Mouse (Mus musculus): ENCODE data around the gene Ncl.
"Not testable (repeated sequence)": the region's sequence is repeated elsewhere in the genome, so short reads cannot be mapped to it uniquely, and the experiment has no call there.

Ncl gene

DNA sequence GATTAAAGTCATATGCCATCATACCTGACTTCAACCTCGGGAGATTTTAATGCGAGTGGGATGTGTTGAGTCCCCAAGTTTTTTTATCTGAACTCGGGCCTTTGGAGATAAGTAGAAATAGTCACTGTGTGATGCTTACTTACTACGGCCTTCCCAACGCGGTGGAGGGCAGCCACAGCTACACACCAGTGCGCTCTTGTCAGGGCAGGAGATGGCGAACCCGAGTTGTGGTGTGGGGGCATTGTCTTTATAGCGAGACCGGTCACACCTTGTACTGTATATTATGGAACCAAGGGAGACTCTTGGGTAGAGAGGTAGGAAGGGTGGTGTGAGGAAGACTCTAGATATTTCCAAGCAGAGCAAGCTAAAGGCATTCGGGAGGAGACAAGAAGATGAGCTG, 1.2 kb upstream of the Ncl start:
- in situ Hi-C loops (cut with MboI, MseI), result loop anchor here (5.0 kb wide), 1 partner anchor 72 kb away; no protein-coding TSS in a partner anchor

DNA sequence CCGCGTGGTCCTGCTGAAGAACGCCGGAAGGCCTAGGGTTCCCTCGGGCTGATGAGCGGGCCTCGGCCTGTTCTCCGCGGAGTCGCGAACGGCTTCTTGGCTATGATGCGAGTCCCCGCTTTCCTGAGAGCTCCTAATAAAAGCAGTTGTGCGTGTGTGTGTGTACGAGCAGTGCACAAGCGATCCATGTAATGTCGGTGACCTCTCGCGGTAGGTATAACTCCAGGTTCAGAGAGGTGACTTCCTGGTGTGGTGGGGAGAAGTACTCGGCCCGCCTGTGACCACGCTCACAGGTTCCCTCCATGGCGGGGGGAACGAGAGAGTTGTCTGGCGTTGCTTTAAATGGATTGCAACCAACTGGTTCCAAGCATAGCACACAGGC, 589 bp upstream of the Ncl start:
- in situ Hi-C loops (cut with MboI, MseI), result loop anchor here (5.0 kb wide), 1 partner anchor 73 kb away; no protein-coding TSS in a partner anchor

DNA sequence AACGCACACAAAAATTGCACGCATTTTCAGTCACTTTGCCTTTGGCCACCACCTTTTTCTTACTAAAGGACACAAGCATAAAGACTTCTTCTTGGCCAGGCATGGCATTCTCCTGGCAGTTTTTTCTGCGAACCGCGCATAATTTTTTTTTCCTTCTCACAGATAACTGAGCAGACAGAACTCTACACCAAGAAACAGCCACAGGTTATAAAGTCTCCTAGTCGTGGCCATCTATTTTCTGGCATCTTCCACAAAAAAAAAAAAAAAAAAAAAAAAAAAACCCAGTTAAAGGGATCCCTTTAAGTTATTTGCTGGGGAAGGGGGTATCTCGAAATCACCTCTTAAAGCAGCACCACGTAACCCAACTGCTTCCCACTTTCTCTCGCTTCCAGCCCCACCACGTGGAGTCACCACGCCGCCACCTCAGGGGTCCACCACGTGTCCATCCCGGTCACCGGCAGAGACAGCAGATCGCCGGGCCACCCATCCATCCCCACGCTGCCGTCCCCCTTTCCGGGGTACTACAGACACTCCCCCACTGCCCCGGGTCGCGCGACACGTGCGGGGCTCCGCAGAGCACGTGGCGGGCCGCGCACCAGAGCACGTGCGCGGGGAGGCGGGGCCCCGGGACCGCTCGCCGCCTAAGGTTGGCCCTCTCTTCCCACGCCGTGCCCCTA, 833 bp downstream of the Ncl start:
- in situ Hi-C loops (cut with MboI, MseI), result no loop called here

DNA sequence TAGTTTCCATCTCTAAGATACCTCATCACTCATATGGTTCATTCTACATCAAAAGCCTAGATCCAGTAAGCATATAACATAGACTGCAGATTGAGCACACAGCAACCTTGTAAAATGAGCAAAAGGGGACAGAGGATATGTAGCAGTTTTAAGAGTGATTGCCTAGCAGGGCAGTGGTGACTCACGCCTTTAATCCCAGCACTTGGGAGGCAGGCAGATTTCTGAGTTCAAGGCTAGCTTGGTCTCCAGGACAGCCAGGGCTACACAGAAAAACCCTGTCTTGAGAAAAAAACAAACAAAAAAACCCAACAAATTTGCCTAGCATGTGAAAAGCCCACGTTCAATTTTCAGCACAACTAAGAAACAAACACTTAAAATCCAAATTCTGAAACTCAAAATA, 5.0 kb downstream of the Ncl start:
- in situ Hi-C loops (cut with MboI, MseI), result no loop called here

DNA sequence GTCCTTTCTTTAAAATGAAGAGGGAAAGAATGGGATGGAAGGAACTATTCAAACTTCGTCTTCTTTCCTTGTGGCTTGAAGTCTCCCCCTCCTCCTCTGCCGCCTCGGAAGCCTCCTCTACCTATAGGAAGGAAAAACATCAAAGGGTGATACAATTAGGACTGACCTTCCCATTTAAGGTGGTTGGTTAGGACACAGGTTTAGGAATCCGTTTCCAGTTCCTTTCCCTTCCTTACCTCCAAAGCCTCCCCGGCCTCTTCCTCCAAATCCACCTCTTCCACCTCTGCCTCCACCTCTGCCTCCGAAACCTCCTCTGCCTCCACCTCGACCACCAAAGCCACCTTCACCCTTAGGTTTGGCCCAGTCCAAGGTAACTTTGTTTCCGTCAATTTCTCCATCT, 8.6 kb downstream of the Ncl start:
- in situ Hi-C loops (cut with MboI, MseI), result no loop called here

DNA sequence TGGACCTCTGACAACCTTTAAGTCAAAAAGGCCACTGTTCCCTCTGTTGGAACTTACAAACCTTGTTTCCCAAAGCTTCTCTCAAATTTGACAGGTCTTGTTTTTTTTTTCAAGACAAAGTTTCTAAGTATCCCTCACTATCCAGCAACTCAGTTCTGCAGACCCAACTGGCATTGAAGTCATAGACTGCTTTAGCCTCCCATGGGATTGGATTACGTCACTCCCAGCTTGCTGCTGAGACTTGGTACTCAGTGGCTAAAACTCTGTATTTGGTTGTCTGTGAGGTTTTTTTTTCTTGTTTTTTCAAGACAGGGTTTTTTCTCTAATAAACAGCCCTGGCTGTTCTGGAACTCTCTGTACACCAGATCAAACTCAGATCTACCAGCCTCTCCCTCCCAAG, 9.5 kb downstream of the Ncl start:
- in situ Hi-C loops (cut with MboI, MseI), result no loop called here

DNA sequence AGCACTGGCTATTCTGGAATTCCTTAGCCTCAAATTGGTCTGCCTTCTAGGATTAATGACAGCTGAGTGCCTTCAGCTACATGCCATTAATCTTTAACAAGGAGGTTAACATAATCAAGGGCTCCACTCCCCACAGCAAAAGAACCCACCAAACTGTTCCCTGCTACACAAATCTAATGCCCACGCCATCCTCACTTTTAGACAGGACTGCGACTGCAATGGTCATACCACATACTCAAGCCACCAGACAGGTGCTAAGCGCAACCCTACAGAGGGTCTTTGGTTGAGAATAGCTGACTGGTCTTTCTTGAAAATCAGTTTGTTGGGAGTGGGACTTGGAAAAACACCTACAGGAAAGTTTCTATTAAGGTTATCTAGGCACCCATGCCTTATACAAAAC, 10.0 kb downstream of the Ncl start:
- in situ Hi-C loops (cut with MboI, MseI), result no loop called here

DNA sequence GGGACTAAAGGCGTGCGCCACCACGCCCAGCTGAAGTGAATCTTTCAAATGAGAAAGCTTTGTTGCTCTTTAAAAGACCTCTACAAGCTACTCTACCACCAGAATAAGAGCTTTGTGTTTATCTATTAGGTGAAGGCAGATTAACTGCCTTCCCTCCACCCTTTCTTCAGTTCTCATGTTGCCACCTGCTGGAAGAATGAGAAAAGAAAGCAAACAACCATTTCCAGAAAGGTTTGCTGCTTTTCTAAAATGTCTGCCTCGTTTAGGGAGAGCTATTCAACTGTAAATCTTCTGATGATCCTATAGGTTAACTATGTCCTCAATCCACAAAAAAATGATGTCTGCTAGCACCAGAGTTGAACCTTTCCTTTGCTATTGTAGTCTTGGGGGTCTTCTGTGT, 10.4 kb downstream of the Ncl start:
- in situ Hi-C loops (cut with MboI, MseI), result no loop called here

DNA sequence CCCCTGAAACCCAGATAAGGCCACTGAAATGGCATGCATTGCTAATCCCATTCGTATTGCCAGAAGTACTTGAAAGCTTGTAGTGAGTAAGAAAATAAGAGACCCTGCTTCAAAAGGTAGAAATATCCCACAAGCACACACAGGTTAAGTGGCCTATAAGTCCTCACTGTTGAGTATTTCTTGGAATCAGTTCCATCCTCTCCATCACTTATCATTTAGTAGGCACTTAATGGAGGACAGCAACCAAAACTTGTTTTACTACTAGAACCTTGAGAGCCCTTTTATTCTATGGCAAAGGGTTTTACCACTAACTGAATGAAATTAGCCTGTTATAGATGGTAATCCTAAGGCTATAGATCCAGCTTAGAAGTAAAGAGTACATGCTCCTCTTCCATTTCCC, 11.1 kb downstream of the Ncl start:
- in situ Hi-C loops (cut with MboI, MseI), result no loop called here

DNA sequence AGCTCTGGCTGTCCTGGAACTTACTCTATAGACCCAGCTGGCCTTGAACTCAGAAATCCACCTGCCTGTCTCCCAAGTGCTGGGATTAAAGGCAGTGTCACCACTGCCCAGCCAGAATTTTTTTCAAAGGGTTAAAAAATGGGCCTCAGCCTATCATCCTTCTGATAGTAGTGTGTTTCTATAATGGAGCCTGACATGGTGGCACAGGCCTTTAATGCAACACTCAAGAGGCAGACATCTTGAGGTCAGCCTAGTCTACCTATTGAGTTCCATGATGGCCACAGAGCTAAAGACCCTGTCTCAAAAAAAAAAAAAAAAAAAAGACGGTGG, 11.5 kb downstream of the Ncl start:
- in situ Hi-C loops (cut with MboI, MseI), result no loop called here

DNA sequence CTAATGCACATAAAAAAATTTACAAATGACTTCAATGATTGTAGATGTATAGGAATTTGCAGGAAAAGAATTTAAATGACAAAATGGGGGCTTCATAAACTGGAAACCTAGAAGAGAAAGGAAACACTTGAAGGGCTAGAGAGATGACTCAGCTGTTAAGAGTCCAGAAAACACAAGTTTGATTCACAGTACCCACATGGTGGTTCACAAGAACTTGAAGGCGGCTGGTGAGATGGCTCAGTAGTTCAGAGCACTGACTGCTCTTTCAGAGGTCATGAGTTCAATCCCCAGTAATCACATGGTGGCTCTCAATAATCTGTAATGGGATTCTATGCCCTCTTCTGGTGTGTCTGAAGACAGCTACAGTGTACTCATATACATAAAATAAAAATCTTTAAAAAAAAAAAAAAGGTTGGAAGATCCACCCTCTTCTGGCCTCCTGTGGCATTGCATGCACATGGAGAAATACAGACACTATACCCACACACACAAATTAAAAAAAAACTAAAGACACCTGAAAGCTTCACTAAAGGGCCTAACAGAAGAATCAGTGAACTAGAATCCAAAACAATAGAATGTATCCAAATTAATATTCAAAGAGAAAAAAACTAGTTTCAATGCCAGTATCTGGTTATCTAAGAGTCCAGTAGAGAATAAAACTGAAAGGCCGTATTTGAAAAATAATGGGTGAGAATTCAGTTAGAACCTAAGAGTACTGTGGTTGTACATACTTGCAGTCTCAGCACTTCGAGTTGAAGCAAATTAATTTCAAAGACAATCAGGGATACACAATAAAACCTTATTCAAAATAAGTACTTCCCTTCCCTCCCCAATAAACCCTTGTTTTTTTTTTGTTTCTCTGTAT, 12.1 kb downstream of the Ncl start:
- in situ Hi-C loops (cut with MboI, MseI), result no loop called here

DNA sequence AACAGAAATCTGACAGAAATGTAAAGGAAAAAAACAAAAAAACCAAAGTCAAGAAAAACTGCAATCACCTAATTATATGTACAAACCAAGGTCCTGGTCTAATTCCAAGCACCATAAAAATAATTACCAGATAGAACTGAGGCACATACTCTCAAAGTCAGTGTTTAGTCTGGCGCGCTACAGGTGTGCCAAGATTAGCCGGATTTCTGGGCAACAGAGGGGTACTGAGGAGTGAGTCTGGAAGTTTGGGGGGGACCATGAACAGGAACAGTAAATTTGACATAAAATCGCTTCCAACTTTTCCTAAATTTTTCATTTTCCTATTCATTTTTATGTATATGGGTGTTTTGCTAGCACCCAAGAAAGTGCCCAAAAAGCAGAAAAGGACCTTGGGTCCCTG, 13.2 kb downstream of the Ncl start:
- in situ Hi-C loops (cut with MboI, MseI), result no loop called here

DNA sequence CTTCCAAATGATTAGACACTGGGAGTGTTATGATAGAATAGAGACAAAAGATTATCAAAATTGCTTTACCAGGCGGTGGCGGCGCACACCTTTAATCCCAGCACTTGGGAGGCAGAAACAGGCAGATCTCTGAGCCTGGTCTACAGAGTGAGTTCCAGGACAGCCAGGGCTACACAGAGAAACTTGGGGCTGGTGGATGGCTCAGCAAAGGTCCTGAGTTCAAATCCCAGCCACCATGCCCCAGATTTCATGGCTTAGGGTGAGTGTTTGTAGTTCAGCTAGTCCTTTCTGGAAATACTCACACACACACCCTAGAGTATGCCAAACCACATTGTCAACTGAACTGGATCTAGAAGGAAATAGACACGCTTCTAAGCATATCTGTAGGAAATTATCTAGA, 14.1 kb downstream of the Ncl start:
- in situ Hi-C loops (cut with MboI, MseI), result no loop called here

DNA sequence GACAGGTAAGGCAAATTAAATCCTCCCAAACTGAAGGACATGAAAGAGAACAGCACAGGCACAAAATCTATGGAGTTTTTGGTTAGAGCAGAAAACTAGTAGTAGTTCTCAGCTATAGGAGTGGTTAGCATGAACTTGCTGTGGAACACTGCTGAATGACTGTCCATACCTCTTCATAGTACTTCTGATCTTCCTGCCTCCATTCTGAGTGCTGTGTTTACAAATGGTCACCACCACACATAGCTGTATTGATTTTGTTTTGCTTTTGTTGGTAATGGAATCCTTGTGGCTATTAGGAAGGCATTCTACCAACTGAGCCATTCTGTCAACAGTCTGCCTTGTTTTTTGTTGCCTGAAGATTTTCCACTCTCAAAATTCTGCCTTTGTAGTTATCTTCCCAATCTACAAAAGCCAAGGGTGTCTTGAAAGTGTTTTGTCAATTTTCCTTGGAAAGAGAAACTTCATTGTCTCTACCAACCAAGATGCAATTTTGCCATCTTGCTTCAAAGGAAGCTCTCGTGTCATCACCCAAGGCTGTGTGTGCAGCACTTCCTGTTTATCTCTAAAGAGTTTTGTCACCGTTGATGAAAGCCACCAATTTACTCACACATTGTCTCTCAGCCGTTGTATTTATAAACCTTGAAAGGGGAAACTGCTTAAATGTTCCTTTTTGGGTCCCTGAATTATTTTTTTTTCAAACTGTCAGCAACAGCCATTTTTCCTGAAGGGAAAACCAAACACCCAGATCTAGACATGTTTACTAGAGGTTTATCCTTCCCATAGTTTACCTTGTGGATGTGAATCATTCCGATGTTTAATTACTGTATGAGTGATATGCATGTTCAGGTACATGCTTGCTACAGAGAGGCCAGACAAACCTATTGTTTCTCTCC, 15.0 kb downstream of the Ncl start:
- in situ Hi-C loops (cut with MboI, MseI), result no loop called here

DNA sequence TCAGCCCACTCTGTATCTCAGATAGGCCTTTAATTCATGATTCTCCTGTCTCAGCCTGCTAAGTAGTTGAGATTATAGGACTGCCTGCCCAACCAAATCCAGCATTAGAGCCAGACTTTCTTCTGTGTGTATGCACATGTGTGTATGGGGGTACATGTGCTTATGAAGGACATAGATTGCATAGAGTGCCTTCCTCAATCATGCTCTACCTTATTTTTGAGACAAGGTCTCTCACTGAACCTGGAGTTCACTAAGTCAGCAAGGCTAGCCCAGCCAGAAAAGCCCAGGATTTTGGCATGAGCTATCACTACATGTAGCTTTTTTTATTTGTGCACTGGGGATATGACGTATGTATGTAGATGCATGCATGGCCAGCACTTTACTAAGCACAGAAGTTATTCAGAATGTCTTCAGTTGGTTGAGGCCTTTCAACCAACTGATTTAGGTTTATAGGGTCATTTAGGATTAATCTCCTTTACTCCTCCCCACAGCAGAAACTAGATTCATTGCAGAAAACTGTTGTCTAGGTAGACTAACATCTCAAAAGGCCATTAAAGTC, 16.0 kb downstream of the Ncl start:
- in situ Hi-C loops (cut with MboI, MseI), result no loop called here

DNA sequence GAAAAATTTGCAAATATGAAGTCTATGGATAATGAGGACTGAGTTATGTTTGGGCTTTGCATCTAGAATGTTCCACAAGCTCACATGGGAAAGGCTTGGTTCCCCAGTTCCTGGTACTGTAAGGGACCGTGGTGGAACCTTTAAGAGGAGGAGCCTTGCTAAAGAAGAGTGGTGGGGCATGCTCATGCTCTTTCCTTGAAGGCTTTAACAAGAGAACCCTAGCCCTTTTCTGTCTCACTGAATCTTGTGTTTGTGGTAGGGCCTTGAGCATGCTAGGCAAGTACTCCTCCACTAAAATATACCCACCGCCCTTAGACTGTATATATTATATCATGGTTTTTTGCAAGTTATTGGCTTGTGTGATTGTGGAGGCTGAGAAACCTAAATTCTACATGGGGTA, 16.8 kb downstream of the Ncl start:
- in situ Hi-C loops (cut with MboI, MseI), result no loop called here

DNA sequence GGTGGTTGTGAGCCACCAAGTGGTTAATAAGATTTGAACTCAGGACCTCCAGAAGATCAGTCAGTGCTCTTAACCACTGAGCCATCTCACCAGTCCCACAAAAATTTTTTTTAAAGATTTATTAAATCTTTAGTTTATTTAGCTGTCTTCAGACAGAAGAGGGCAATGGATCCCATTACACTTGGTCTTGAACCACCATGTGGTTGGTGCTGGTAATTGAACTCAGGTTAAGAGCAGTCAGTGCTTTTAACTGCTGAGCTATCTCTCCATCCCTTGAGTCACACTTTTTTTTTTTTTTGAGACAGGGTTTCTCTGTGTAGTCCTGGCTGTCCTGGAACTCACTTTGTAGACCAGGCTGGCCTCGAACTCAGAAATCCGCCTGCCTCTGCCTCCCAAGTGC, 18.1 kb downstream of the Ncl start:
- in situ Hi-C loops (cut with MboI, MseI), result not testable (repeated sequence)

DNA sequence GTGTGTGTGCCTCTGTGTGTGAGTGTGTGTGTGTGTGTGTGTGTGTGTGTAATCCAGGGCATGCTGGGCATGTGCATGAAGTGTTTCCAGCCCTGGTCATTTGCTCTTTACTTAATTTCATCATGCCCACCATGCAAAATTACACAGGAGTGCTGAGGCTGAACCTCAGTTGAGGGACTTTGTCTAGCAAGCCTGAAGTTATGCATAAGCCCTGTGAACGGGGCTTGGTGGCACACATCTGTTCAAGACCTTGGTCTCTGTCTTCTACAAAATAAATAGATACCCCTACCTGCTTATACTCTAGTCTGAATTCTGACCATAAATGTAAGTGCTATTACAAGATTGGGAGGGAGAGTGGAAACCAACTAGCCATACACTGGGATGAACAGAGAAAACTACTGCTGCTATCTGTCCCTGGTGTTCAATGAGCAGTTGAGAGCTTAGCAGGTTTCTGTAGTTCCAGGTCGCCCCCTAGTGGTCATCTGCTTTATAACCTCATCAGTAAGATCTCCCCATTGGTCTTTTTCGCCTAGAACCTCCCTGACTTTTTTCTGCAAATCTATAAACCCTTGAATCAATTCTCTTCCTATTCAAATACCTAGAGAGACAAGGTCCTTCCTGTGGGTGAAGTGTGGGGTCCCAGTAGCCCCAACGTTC, 19.9 kb downstream of the Ncl start:
- in situ Hi-C loops (cut with MboI, MseI), result loop anchor here (5.0 kb wide), 1 partner anchor 162 kb away; no protein-coding TSS in a partner anchor

DNA sequence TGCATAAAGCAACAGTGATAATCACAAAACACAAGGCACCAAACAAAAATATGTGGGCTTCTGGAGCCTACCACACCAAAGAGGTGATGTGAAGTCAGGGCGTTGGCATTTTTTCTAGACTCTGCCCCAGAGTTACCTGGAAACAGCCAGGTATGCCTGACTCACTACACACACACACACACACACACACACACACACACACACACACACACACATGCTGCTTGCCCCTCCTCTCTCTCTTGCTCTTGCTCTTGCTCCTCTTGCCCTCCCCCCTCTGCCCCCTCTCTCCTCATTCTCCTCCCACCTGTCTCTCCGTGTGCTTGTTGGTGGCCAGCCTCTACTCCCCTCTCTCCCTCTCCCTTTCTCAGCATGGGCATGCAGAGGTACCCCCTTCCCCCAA, 22.9 kb downstream of the Ncl start:
- in situ Hi-C loops (cut with MboI, MseI), result loop anchor here (5.0 kb wide), 1 partner anchor 159 kb away; no protein-coding TSS in a partner anchor

DNA sequence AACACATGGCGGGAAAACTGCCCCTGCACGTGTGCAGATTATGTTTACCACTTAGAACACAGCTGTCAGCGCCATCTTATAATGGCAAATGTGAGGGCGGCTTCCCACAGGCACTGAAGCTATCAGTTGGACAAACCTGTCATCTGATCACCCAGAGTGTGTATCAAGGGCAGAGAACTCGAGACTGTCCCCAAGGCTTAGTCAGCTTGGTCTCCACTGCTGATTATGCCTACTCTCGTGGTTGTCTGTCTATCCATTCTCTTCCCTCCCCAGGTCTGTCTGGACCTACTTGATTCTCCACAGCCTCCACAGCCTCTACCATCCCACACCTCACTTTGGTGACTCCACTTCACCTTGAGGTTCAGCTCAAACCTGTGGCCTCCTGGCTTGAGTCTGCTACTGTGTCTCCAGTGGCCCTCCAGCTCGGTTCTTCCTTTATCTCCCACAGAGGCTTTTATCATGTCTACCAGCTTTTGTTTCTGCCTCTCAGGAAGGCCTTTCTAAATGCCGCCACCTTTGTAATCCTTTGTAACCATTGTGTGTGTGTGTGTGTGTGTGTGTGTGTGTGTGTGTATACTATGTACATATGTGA, 38.3 kb downstream of the Ncl start:
- in situ Hi-C loops (cut with MboI, MseI), result no loop called here

DNA sequence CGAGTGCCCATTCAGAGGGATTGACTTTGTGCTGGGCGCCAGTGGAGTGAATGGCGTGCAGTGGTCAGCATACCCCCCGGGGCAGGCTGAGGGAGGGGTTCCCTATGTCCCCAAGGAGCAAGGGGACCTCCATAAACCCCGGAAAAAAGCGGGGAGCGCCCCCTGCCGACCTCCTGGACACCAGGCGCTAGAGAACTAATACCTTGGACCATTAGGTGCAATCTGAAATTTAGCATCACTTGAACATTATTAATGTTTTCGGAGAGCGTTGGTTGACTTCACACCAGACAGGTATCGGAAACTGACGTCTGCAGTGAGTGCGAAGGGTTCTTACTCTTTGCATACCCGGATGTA, 45.5 kb downstream of the Ncl start:
- in situ Hi-C loops (cut with MboI, MseI), result no loop called here
